Mouse (Mus musculus): ENCODE measurements at regions not wholly inside any gene's neighbourhood (a gene's known extent, or its start where the extent isn't known, plus 50 kb on each side); places are given as distances from the start of the nearest gene placed in this dataset.
"Not testable (repeated sequence)": the region's sequence is repeated elsewhere in the genome, so short reads cannot be mapped to it uniquely, and the experiment has no call there.

DNA sequence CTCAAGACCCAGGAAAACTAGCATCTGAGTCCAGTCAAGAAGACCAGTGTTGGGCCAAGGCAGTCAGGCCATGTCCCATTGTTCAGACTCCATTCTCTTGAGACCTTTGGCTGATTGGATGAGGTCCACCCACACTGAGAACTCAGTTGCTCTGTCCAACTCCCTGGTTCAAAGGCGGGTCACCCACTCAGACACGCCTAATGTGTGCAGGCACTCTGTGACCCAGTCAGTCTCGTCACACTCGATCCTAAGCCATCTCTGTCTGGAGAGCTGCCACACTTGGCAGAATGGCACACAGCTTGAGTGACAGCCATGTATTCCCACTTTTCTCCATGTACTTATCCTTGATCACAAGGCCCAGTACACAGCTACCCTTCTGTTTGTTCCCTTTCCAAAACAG lies 189.8 kb upstream of the Hs6st1 start:
- DNase-seq, result peak; percentile 25

GRCm38 (mm10) chr1:35879388-35880093 lies 188.7 kb upstream of the Hs6st1 start:
- peak; percentile 75 for DNase-seq

- DNase-seq, result no peak
These were observed 187.5 kb upstream of the Hs6st1 start for GRCm38 (mm10) chr1:35880562-35881265.

- DNase-seq, result no peak
These were observed 186.7 kb upstream of the Hs6st1 start for GRCm38 (mm10) chr1:35881521-35881920.

DNA sequence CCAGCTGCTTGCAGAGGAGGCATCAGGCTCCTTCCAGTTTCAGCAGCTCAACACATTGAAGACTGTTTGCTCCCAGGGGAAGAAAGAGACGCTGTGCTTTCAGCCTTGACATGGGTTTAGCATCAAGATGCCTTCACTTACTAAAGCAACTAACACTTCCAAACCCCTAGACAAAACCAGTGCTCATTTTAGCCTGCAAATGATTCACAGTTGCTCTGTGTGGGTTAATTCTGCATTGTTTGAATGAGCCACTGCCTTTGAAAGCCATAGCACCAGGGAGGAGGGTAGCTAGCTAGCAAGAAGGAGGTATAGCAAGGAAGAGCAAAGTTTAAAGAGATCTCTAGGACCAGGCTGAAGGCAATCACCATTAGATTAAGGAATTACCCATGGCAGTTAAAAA lies 186.1 kb upstream of the Hs6st1 start:
- DNase-seq, result no peak

DNA sequence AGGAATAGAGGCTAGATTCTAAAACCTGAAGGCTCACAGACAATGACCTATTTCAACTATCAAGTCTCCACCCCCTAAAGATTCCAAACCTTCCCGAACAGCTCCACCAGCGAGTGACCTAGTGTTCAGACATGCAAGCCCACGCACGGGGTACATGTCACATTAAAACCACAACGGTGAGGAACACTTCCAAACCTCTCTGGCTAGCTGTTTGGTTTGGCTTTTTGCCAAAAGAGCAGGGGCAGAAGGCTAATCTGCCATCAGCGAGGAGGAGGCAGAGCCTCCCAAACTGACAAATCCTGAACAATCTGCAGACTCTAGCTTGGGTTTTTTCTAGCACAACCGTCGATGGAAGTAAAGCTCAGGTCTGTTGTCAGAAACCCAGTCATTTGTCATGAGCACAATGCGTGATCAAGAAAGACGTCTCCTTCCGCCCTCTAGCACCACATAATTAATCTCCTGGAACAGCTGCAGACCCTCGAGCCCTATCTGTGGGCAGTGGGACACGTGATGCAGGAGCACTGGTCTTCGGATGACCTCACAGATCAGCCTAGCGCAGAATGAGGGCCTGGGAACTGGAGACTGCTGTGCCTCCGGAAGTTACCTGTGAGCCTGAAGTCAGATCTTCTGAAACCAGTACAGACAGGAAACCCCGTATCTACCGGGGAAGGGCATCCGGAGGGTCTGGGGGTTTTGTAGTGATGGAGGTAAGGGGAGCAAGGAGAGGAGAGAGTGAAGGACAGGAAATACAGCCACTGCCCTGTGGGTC lies 178.3 kb upstream of the Hs6st1 start:
- DNase-seq, result no peak

DNA sequence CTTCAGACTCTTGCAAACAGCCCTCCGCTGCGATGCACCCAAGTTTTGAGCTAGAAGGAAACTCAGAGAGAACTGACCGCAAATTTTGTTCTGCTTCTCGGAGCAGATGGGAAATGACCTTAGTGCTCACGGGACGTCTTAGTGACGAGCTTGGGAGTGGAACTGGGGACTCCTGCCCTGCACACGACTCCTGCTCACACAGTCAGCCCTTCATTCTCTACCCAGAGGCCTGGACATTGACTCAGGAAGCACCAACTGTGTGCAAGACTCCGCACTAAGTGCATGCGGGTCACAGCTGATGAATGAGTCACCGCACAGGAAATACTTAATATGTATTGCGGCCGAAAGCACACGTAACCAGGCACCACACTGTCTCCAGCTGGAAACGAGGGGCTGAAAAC lies 177.7 kb upstream of the Hs6st1 start:
- DNase-seq, result no peak

DNA sequence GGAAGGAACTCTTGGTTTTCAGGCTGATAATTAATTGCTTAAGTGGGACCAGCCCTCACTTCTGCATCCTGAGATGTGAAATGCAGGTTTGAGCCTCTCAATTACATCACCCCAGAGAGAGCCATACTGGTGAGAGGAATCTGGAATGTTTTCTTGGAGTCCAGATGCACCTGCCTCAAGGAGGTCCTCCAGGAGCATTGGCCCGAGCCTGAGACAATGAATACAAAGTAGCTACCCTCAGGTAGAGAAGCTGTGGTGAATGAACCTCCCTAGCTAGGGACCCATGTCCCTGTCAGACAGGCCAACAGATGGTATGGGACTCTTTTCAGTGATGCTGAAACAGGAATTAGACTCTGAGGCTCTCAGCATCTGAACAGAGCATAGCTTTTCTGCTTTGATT lies 168.7 kb upstream of the Hs6st1 start:
- DNase-seq, result no peak

DNA sequence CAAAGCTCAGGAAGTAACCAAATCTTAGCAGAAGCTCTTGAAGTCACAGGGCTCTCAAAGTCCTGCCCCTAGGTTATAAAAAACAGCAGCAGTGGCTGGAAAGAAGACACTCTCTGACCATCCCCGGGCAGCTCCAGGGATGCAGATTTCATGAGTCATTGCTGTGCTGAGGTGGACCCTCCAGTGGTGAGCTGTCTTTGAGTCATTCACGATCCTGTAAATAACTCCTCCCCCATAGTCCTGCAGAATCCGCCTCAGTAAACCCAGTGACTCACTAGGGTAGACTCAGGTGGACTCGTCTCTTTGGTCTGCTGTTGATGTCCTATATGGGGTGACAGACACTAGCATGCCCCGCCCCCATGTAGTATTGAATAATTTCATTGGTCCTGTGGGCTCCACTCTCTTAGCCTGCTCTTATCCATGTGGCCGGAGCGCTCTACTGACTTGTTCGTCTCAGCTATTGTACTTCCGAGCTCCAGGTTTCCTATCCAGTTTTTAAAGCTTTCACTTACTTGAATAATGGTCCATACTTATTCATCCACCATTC lies 164.1 kb upstream of the Hs6st1 start:
- DNase-seq, result no peak

GRCm38 (mm10) chr1:35913551-35913950 lies 154.6 kb upstream of the Hs6st1 start:
- DNase-seq, result no peak

GRCm38 (mm10) chr1:35914175-35914574 lies 154.0 kb upstream of the Hs6st1 start:
- DNase-seq, result not testable (repeated sequence)

DNA sequence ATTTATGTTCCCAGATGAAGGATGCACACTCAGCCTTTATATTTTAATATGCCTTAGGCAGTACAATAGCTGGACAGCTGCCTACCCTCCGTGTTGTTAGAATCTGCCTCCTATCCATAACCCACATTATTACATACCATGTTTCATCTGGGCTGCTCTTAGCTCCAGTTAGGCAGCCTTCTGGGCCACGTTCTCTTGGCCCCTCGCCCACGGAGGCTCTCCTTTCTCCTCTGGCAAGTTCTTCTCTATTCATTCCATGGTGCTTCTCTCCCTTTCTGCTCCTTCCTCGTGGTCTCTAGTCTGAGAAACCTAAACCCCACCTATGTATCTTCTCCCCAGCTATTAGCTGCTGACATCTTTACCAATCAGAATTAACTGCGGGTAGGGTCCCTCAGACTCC lies 152.7 kb upstream of the Hs6st1 start:
- peak; percentile 29 for DNase-seq

DNA sequence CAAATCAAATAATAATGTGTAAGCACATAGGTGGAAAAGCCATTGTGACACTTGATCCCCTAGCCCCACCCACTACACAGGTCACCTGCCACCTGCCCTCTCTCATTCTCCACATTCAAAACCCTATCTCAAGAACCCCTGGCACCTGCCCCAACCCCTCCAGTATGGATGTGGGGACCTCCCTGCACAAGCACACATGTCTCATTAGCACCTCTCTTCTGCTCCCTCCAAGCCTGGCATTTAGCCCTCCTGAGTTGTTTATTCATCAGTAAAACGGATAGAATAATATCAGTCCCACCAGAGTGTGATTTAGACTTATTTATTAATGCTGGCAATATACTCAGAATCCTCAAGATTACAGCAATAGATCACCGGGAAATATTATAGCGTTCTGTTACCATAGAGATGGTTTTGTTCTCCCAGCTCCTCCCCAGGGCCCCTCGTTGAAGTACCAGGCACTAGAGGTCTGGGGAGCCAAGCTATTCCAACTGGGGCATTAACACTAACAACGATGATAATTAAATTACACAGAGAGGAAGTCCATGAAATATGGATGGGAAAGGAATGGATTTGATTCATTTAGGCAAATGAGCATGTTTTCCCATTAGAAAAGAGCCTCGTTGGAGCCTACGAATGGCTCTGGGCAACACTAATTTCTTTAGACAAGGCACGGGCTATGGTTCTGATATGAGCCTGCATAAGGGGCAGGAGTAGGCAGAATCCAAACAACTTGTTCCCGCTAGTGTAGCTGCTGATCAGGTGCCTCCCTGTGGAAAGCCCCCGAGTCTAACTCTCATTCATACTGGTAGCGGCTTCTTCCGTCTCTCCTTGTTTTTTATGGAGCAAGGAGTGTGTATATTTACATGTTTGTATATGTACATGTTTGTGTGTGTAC lies 148.1 kb upstream of the Hs6st1 start:
- no peak for DNase-seq

DNA sequence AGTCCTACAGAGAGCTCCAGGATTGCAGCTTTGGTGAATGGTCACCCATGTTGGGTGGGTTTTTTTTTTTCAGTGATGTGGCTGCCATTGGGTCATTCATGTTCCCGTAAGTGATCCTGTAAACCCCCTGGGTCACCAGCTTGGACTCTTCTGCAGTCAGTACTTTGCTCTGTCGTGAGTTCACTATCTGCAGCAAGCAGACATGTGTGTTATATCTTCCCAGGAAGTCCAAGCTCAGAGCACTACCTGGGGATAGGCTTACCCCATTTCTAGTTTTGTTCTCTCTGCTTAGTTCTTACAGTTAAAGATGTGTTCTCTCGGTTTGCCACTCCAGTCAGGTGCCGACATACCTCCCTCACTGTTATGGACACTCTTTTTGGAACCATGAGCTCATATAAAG lies 143.4 kb upstream of the Hs6st1 start:
- no peak for DNase-seq

DNA sequence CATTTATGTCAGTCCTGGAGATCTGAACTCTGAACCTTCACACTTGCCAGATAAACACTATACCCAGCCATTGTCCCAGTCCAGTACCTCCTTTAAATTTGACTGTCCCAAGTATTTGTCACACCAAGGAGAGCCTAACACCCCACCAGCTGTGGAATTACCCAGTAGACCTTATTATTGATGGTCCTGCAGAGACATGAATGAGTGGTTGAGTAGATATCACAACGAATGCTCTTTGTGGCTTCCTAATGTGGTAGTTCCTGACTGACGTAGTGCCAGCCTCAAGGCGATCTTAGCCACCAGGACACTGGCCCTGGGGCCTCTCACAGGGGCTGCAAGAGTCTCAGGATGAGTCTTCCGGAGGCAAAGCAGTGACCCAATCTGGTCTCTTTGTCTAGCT lies 142.9 kb upstream of the Hs6st1 start:
- DNase-seq, result no peak

GRCm38 (mm10) chr1:35926191-35927048 lies 141.8 kb upstream of the Hs6st1 start:
- DNase-seq, result peak; percentile 68

GRCm38 (mm10) chr1:35927049-35927415 lies 141.2 kb upstream of the Hs6st1 start:
- peak; percentile 34 for DNase-seq

- DNase-seq, result no peak
These were observed 137.8 kb upstream of the Hs6st1 start for GRCm38 (mm10) chr1:35930351-35930750.

- no peak for DNase-seq
These were observed 137.1 kb upstream of the Hs6st1 start for GRCm38 (mm10) chr1:35931056-35931455.

GRCm38 (mm10) chr1:35933511-35933910 lies 134.7 kb upstream of the Hs6st1 start:
- no peak for DNase-seq

DNA sequence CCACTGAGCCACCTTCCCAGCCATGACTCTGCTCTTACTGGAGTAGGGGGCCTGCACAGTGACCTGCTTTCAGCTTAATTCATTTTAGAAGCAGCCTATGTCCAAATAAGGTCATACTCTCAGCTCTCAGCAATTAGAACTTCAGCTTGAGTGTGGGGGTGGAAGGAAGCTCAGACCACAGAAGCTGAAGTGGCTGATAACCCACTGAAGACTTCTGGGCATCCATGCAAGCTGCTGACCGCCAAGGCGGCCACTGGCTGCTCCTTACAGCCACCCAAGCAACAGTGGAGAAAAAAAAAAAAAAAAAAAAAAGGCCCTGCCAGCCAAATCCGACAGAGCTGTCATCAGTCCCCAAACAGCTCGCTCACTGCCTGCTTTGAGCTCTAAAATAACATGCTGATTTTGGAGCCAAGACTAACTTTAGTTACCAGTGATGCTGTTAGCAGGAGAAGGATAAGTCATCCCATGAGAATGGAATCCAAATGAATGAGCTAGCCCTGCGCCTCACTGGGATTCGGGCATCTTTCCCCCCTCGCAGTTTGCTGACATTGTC lies 133.0 kb upstream of the Hs6st1 start:
- DNase-seq, result peak; percentile 80

All from heart, postnatal 4 days (tissue).